Mouse (Mus musculus) hindbrain, embryonic 11.5 days (tissue): ENCODE measurements around the gene Tet1. TPM values are rescaled to one million over a fixed set of nuclear protein-coding genes. Genes with fewer than 3 reads are reported as not detected.
A peak's percentile ranks its signal among the peaks of the same experiment; 100 is the strongest.

ENCODE experiments used
- ATAC-seq: fragments of 200-750 bp; cut with Nextera tagmentation; 2 replicates; pipeline ENCODE4 v1.8.0; 2017; ENCODE audit warnings: mild to moderate bottlenecking, moderate TSS enrichment, moderate library complexity; ENCODE audit not compliant: low FRiP score
- DNase-seq: peaks from one replicate; pipeline ENCODE4 v3.0.0-alpha.2; 2015; ENCODE audit warnings: low spot score
- H3K27ac ChIP-seq: fragments of 300-500 bp; sonication (generic); 2 replicates; pipeline ENCODE4 v1.5.1; 2014; ENCODE audit warnings: mild to moderate bottlenecking, low read depth, low read length
- H3K27me3 ChIP-seq: fragments of 300-500 bp; sonication (generic); 2 replicates; pipeline ENCODE4 v1.6.1; 2014; ENCODE audit warnings: mild to moderate bottlenecking, low read length, moderate library complexity, mixed read lengths; ENCODE audit not compliant: control insufficient read depth, insufficient read depth
- H3K36me3 ChIP-seq: fragments of 300-500 bp; sonication (generic); 2 replicates; pipeline ENCODE4 v1.6.1; 2014; ENCODE audit warnings: mild to moderate bottlenecking, low read length, moderate library complexity, mixed read lengths; ENCODE audit not compliant: control insufficient read depth, insufficient read depth
- H3K4me1 ChIP-seq: fragments of 300-500 bp; sonication (generic); replicated peaks from 2 replicates; pipeline ENCODE4 v1.6.1; 2014; ENCODE audit warnings: low read length, mixed read lengths; ENCODE audit not compliant: control insufficient read depth, insufficient read depth
- H3K4me2 ChIP-seq: fragments of 300-500 bp; sonication (generic); replicated peaks from 2 replicates; pipeline ENCODE4 v1.6.1; 2014; ENCODE audit warnings: mild to moderate bottlenecking, low read depth, low read length
- H3K4me3 ChIP-seq: fragments of 300-500 bp; sonication (generic); 2 replicates; pipeline ENCODE4 v1.5.1; 2014; ENCODE audit warnings: low read depth, low read length
- H3K9ac ChIP-seq: fragments of 300-500 bp; sonication (generic); 2 replicates; pipeline ENCODE4 v1.6.1; 2014; ENCODE audit warnings: low read depth, low read length
- H3K9me3 ChIP-seq: fragments of 300-500 bp; sonication (generic); 2 replicates; pipeline ENCODE4 v1.6.1; 2016; ENCODE audit warnings: low read length; ENCODE audit not compliant: control insufficient read depth
- WGBS: fragments of 180-500 bp; shearing (Covaris S2); extraction: QIAGEN DNeasy Blood & Tissue Kit; methylation state at CpG from one replicate; pipeline ENCODE4 v1.1.7; 2014; 5-methylcytosine and 5-hydroxymethylcytosine counted together
- polyA plus RNA-seq: library from polyadenylated mRNA; unstranded; fragments of >200 nt; fragmentation: Nextera tagmentation; extraction: Ambion mirVana; gene quantifications from 2 replicates; pipeline ENCODE4 v1.2.1, GENCODE M21; 2014

The Tet1 gene
- polyA plus RNA-seq, 1 experiment from 2014 or later, result 41.5 TPM

DNA sequence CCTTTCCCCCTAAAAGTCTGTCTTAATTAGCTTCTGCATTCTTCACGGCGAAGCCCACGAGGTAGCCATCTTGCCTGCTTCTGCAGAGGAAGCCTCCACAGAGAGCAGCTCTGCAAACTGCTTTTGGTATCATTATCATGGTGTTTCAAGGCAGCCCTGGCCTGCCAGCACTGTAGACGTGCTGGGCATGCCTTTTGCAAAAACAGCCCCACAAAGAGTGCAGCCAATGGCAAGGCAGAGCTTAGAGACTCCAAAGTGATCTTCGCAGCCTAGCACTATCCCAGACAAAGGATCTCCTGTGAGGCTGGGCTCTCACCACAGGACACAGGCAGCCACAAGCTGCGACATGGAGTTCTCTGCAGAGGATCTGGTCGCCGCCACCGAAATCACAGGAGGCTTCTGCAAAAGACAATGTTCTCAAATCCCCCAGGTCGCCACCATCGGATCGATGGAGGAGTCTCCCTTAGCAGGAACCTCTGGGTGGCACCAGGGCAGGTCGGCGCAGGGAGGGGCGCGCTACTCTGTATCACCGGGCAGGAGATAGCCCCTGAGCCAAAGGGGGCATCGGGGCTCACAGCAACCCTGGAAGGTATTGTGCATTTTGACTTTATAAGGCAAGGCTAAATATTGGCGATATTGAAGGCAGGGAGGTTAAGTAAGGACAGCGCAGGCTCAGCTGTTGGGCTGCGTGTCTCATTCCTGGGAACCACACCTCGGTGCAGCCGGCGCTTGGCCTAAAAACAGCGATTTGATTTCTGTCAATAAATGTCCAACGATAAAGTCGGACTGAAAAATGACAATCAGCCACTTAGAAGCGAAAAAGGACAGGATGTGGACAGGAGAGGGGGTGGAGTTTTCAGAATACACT lies 43.4 kb downstream of the Tet1 start:
- Histone ChIP-seq H3K27ac (peak overlapping the region; percentile 87), H3K4me1 (no peaks in the 10 kb centered on the region), H3K4me3 (peak overlapping the region; percentile 49), H3K27me3 (no peaks in the 10 kb centered on the region), H3K9ac (peak overlapping the region; percentile 88), H3K4me2 (peak overlapping the region; percentile 79), H3K36me3 (0 out of 2 replicates have a peak, but pooled peaks cover 1% of the 10 kb centered on the region), H3K9me3 (peaks cover 3% of the 10 kb centered on the region; the same call in 1 of the 2 replicates)
- 1% methylated on average over 28 of the region's 28 CpGs for WGBS
- DNase-seq (peak; percentile 86), ATAC-seq (peak; percentile 97)

- Histone ChIP-seq H3K4me3 (no peak overlapping the region), H3K9ac (no peak overlapping the region), H3K27me3 (no peaks in the 10 kb centered on the region), H3K4me2 (no peak overlapping the region), H3K9me3 (peaks cover 3% of the 10 kb centered on the region; the same call in 1 of the 2 replicates), H3K4me1 (no peaks in the 10 kb centered on the region), H3K27ac (no peak overlapping the region), H3K36me3 (0 out of 2 replicates have a peak, but pooled peaks cover 2% of the 10 kb centered on the region)
- 84% methylated on average over 3 of the region's 3 CpGs for WGBS
- no peak for DNase-seq
- ATAC-seq, result no peak
These were observed 45.2 kb downstream of the Tet1 start for GRCm38 (mm10) chr10:62863563-62863962.

GRCm38 (mm10) chr10:62862435-62862834 lies 46.4 kb downstream of the Tet1 start:
- no peak for ATAC-seq
- H3K9ac ChIP-seq, result no peak overlapping the region
- H3K27ac ChIP-seq, result no peak overlapping the region
- H3K4me3 ChIP-seq, result no peak overlapping the region
- DNase-seq, result peak; percentile 18
- H3K27me3 ChIP-seq, result no peaks in the 10 kb centered on the region
- H3K4me1 ChIP-seq, result no peaks in the 10 kb centered on the region
- 88% methylated on average over 1 of the region's 1 CpGs for WGBS
- 0 out of 2 replicates have a peak, but pooled peaks cover 2% of the 10 kb centered on the region for H3K36me3 ChIP-seq
- H3K4me2 ChIP-seq, result no peak overlapping the region
- H3K9me3 ChIP-seq, result peaks cover 3% of the 10 kb centered on the region; the same call in 1 of the 2 replicates

GRCm38 (mm10) chr10:62858967-62859366 lies 49.8 kb downstream of the Tet1 start:
- no peaks in the 10 kb centered on the region for H3K27me3 ChIP-seq
- DNase-seq (no peak), ATAC-seq (no peak)
- 0 out of 2 replicates have a peak, but pooled peaks cover 2% of the 10 kb centered on the region for H3K36me3 ChIP-seq
- WGBS, result 91% methylated on average over 5 of the region's 5 CpGs
- H3K4me1 ChIP-seq, result no peaks in the 10 kb centered on the region
- peaks cover 3% of the 10 kb centered on the region; the same call in 1 of the 2 replicates for H3K9me3 ChIP-seq
- H3K4me3 ChIP-seq, result no peak overlapping the region
- no peak overlapping the region for H3K27ac ChIP-seq
- H3K9ac ChIP-seq, result no peak overlapping the region
- H3K4me2 ChIP-seq, result no peak overlapping the region

GRCm38 (mm10) chr10:62856690-62857290 lies 52.0 kb downstream of the Tet1 start:
- H3K27ac ChIP-seq, result no peak overlapping the region
- WGBS, result 88% methylated on average over 10 of the region's 10 CpGs
- no peaks in the 10 kb centered on the region for H3K4me1 ChIP-seq
- H3K36me3 ChIP-seq, result 0 out of 2 replicates have a peak, but pooled peaks cover 2% of the 10 kb centered on the region
- H3K27me3 ChIP-seq, result no peaks in the 10 kb centered on the region
- H3K4me2 ChIP-seq, result no peak overlapping the region
- no peak overlapping the region for H3K4me3 ChIP-seq
- DNase-seq (no peak), ATAC-seq (no peak)
- H3K9ac ChIP-seq, result no peak overlapping the region
- no peaks in the 10 kb centered on the region for H3K9me3 ChIP-seq

- H3K27ac ChIP-seq, result no peak overlapping the region
- H3K4me1 ChIP-seq, result no peaks in the 10 kb centered on the region
- H3K27me3 ChIP-seq, result no peaks in the 10 kb centered on the region
- H3K36me3 ChIP-seq, result no peaks in the 10 kb centered on the region
- no peak overlapping the region for H3K4me3 ChIP-seq
- H3K4me2 ChIP-seq, result no peak overlapping the region
- DNase-seq (no peak), ATAC-seq (no peak)
- 78% methylated on average over 2 of the region's 2 CpGs for WGBS
- no peak overlapping the region for H3K9ac ChIP-seq
- H3K9me3 ChIP-seq, result no peaks in the 10 kb centered on the region
These were observed 53.8 kb downstream of the Tet1 start for GRCm38 (mm10) chr10:62854992-62855391.

- Histone ChIP-seq H3K9ac (no peak overlapping the region), H3K4me3 (no peak overlapping the region), H3K27ac (no peak overlapping the region), H3K9me3 (no peaks in the 10 kb centered on the region), H3K4me2 (no peak overlapping the region), H3K4me1 (no peaks in the 10 kb centered on the region), H3K27me3 (no peaks in the 10 kb centered on the region), H3K36me3 (no peaks in the 10 kb centered on the region)
- DNase-seq (no peak), ATAC-seq (no peak)
- 86% methylated on average over 4 of the region's 4 CpGs for WGBS
These were observed 54.2 kb downstream of the Tet1 start for GRCm38 (mm10) chr10:62854581-62854980.

DNA sequence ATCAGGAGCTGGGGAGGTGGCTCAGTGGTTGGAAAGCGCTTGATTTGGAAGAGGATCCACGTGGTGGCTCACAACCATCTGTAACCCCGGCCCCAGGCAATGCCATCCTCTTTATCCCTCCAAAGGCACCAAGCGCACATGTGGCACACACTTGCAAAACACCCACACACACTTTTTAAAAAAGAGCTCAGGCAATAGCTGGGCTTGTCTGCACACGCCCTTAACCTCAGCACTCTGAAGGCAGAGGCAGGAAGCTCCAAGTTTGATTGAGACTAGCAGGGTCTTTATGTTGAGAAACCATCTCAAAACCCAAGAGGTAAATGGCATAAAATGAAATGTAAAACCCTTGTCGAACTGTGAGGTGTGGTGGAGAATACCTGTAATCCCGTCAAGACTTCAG lies 57.2 kb downstream of the Tet1 start:
- Histone ChIP-seq H3K4me1 (no peaks in the 10 kb centered on the region), H3K27ac (no peak overlapping the region), H3K27me3 (no peaks in the 10 kb centered on the region), H3K4me2 (no peak overlapping the region), H3K36me3 (no peaks in the 10 kb centered on the region), H3K9ac (no peak overlapping the region), H3K4me3 (no peak overlapping the region), H3K9me3 (no peaks in the 10 kb centered on the region)
- DNase-seq (no peak), ATAC-seq (no peak)
- 84% methylated on average over 7 of the region's 7 CpGs for WGBS
